Mouse (Mus musculus) v-Abl transformed pro-B cells (cell line): Measurements from ENCODE around the gene Ush1c.

ENCODE experiments used
- in situ Hi-C, 2 experiments: fragments of 400-800 bp; cut with MboI; formaldehyde crosslinking; loops; one replicate each; pipeline ENCODE4 v1.15.1; 2025; ENCODE audit not compliant: unreplicated experiment in 2 of 2

Gene Ush1c

GRCm38 (mm10) chr7:46154498-46155488 lies 83.5 kb downstream of the Ush1c start:
- in situ Hi-C loops, result no loop called here

GRCm38 (mm10) chr7:46152819-46153351 lies 85.4 kb downstream of the Ush1c start:
- in situ Hi-C loops, result no loop called here

- in situ Hi-C loops, result no loop called here
Observed at GRCm38 (mm10) chr7:46147417-46147816, 90.9 kb downstream of the Ush1c start.

- in situ Hi-C loops, result no loop called here
Observed at GRCm38 (mm10) chr7:46146675-46147308, 91.5 kb downstream of the Ush1c start.
